Mouse (Mus musculus): ENCODE data around the gene Zfp174. TPM values are rescaled to one million over a fixed set of nuclear protein-coding genes. Genes with fewer than 3 reads are reported as not detected.

Zfp174 gene
- polyA plus RNA-seq, 1 experiment from 2014 or later = 3.2 TPM

GRCm38 (mm10) chr16:3893739-3894138 lies 46.7 kb downstream of the Zfp174 start:
- no peaks in the 10 kb centered on the region for H3K4me1 ChIP-seq (ENCODE audit: control insufficient read depth, insufficient read depth, low read length)
- ATAC-seq (ENCODE audit: low FRiP score, low TSS enrichment) (no peak), DNase-seq (no peak)
- 88% methylated on average over 3 of the region's 3 CpGs for WGBS
- H3K4me3 ChIP-seq (replicated peaks; ENCODE audit: low read depth, low read length) = no peak overlapping the region
- no peak overlapping the region for H3K27ac ChIP-seq (replicated peaks; ENCODE audit: low read depth, low read length)
- no peak overlapping the region for H3K9ac ChIP-seq (replicated peaks; ENCODE audit: low read length)
- H3K27me3 ChIP-seq (ENCODE audit: control insufficient read depth, insufficient read depth, low read length) = no peaks in the 10 kb centered on the region
- peaks cover 43% of the 10 kb centered on the region for H3K36me3 ChIP-seq (ENCODE audit: control insufficient read depth, insufficient read depth, low read length)
- no peaks in the 10 kb centered on the region for H3K9me3 ChIP-seq (ENCODE audit: control insufficient read depth, low read length)
- H3K4me2 ChIP-seq (ENCODE audit: low read length) = no peak overlapping the region

- no peak overlapping the region for H3K27ac ChIP-seq (replicated peaks; ENCODE audit: low read depth, low read length)
- no peak overlapping the region for H3K4me3 ChIP-seq (replicated peaks; ENCODE audit: low read depth, low read length)
- no peaks in the 10 kb centered on the region for H3K27me3 ChIP-seq (ENCODE audit: control insufficient read depth, insufficient read depth, low read length)
- 91% methylated on average over 9 of the region's 9 CpGs for WGBS
- H3K9ac ChIP-seq (replicated peaks; ENCODE audit: low read length) = no peak overlapping the region
- H3K4me1 ChIP-seq (ENCODE audit: control insufficient read depth, insufficient read depth, low read length) = no peaks in the 10 kb centered on the region
- no peak overlapping the region for H3K4me2 ChIP-seq (ENCODE audit: low read length)
- no peaks in the 10 kb centered on the region for H3K9me3 ChIP-seq (ENCODE audit: control insufficient read depth, low read length)
- H3K36me3 ChIP-seq (ENCODE audit: control insufficient read depth, insufficient read depth, low read length) = peaks cover 59% of the 10 kb centered on the region
- no peak for DNase-seq
- no peak for ATAC-seq (ENCODE audit: low FRiP score, low TSS enrichment)
Observed at GRCm38 (mm10) chr16:3895173-3895792, 48.2 kb downstream of the Zfp174 start.

GRCm38 (mm10) chr16:3896046-3896445 lies 49.0 kb downstream of the Zfp174 start:
- 91% methylated on average over 6 of the region's 6 CpGs for WGBS
- Histone ChIP-seq H3K36me3 (ENCODE audit: control insufficient read depth, insufficient read depth, low read length) (peaks cover 66% of the 10 kb centered on the region), H3K27me3 (ENCODE audit: control insufficient read depth, insufficient read depth, low read length) (no peaks in the 10 kb centered on the region), H3K9ac (replicated peaks; ENCODE audit: low read length) (no peak overlapping the region), H3K4me1 (ENCODE audit: control insufficient read depth, insufficient read depth, low read length) (no peaks in the 10 kb centered on the region), H3K9me3 (ENCODE audit: control insufficient read depth, low read length) (no peaks in the 10 kb centered on the region), H3K27ac (replicated peaks; ENCODE audit: low read depth, low read length) (no peak overlapping the region), H3K4me3 (replicated peaks; ENCODE audit: low read depth, low read length) (no peak overlapping the region), H3K4me2 (ENCODE audit: low read length) (no peak overlapping the region)
- DNase-seq = no peak
- ATAC-seq (ENCODE audit: low FRiP score, low TSS enrichment) = no peak

GRCm38 (mm10) chr16:3896553-3896952 lies 49.5 kb downstream of the Zfp174 start:
- no peak overlapping the region for H3K9ac ChIP-seq (replicated peaks; ENCODE audit: low read length)
- no peaks in the 10 kb centered on the region for H3K4me1 ChIP-seq (ENCODE audit: control insufficient read depth, insufficient read depth, low read length)
- H3K27me3 ChIP-seq (ENCODE audit: control insufficient read depth, insufficient read depth, low read length) = no peaks in the 10 kb centered on the region
- H3K36me3 ChIP-seq (ENCODE audit: control insufficient read depth, insufficient read depth, low read length) = peaks cover 72% of the 10 kb centered on the region
- H3K4me2 ChIP-seq (ENCODE audit: low read length) = no peak overlapping the region
- WGBS = 90% methylated on average over 1 of the region's 1 CpGs
- DNase-seq (no peak), ATAC-seq (ENCODE audit: low FRiP score, low TSS enrichment) (no peak)
- no peak overlapping the region for H3K4me3 ChIP-seq (replicated peaks; ENCODE audit: low read depth, low read length)
- no peaks in the 10 kb centered on the region for H3K9me3 ChIP-seq (ENCODE audit: control insufficient read depth, low read length)
- no peak overlapping the region for H3K27ac ChIP-seq (replicated peaks; ENCODE audit: low read depth, low read length)

GRCm38 (mm10) chr16:3907471-3907870 lies 60.4 kb downstream of the Zfp174 start:
- Histone ChIP-seq H3K9me3 (ENCODE audit: control insufficient read depth, low read length) (no peaks in the 10 kb centered on the region), H3K4me1 (ENCODE audit: control insufficient read depth, insufficient read depth, low read length) (peaks cover 12% of the 10 kb centered on the region), H3K4me3 (replicated peaks; ENCODE audit: low read depth, low read length) (no peak overlapping the region), H3K4me2 (ENCODE audit: low read length) (peak overlapping the region; percentile 76; the same call in 1 of the 2 replicates), H3K9ac (replicated peaks; ENCODE audit: low read length) (no peak overlapping the region), H3K27ac (replicated peaks; ENCODE audit: low read depth, low read length) (no peak overlapping the region), H3K36me3 (ENCODE audit: control insufficient read depth, insufficient read depth, low read length) (peaks cover 53% of the 10 kb centered on the region), H3K27me3 (ENCODE audit: control insufficient read depth, insufficient read depth, low read length) (no peaks in the 10 kb centered on the region)
- 74% methylated on average over 2 of the region's 2 CpGs for WGBS
- DNase-seq (no peak), ATAC-seq (ENCODE audit: low FRiP score, low TSS enrichment) (no peak)

Other genes starting within 250 kb of the Zfp174 start
- not detected in 2 replicates for gene Mefv, start 129.2 kb upstream of the Zfp174 start, polyA plus RNA-seq (2014; fragmentation: Nextera tagmentation; extraction: Ambion mirVana)
- 30.5 and 35.4 TPM in 2 replicates for gene Zfp263, start 103.2 kb upstream of the Zfp174 start, polyA plus RNA-seq (2014; fragmentation: Nextera tagmentation; extraction: Ambion mirVana)
- gene Olfr15, start 16.4 kb upstream of the Zfp174 start, polyA plus RNA-seq (2014; fragmentation: Nextera tagmentation; extraction: Ambion mirVana) = not detected in 2 replicates
- 100 and 102 TPM in 2 replicates for gene Naa60, start 25.1 kb downstream of the Zfp174 start, polyA plus RNA-seq (2014; fragmentation: Nextera tagmentation; extraction: Ambion mirVana)
- gene Zfp597, start 37.3 kb downstream of the Zfp174 start, polyA plus RNA-seq (2014; fragmentation: Nextera tagmentation; extraction: Ambion mirVana) = 16.2 and 18.5 TPM in 2 replicates
- 2.2 and 3.7 TPM in 2 replicates for gene Gm20695, start 37.4 kb downstream of the Zfp174 start, polyA plus RNA-seq (2014; fragmentation: Nextera tagmentation; extraction: Ambion mirVana)
- gene 1700037C18Rik, start 61.4 kb downstream of the Zfp174 start, polyA plus RNA-seq (2014; fragmentation: Nextera tagmentation; extraction: Ambion mirVana) = 9.1 and 11.2 TPM in 2 replicates
- gene Cluap1, start 61.5 kb downstream of the Zfp174 start, polyA plus RNA-seq (2014; fragmentation: Nextera tagmentation; extraction: Ambion mirVana) = 33.9 and 36.8 TPM in 2 replicates
- 0.66 and 1.2 TPM in 2 replicates for gene Nlrc3, start 129.4 kb downstream of the Zfp174 start, polyA plus RNA-seq (2014; fragmentation: Nextera tagmentation; extraction: Ambion mirVana)
- 30.0 and 40.0 TPM in 2 replicates for gene Slx4, start 156.5 kb downstream of the Zfp174 start, polyA plus RNA-seq (2014; fragmentation: Nextera tagmentation; extraction: Ambion mirVana)
- gene Dnase1, start 189.7 kb downstream of the Zfp174 start, polyA plus RNA-seq (2014; fragmentation: Nextera tagmentation; extraction: Ambion mirVana) = 5.9 and 7.0 TPM in 2 replicates
- 47.0 and 49.2 TPM in 2 replicates for gene Trap1, start 230.6 kb downstream of the Zfp174 start, polyA plus RNA-seq (2014; fragmentation: Nextera tagmentation; extraction: Ambion mirVana)